Mouse (Mus musculus) sigmoid colon, adult 10 weeks (tissue): ENCODE results near the gene Pou2f2. TPM values are rescaled to one million over a fixed set of nuclear protein-coding genes. Genes with fewer than 3 reads are reported as not detected.

Experiments
- polyA plus RNA-seq: library from polyadenylated mRNA; stranded (reverse); fragments of 350-450 nt; fragmentation: Illumina TruSeq; extraction: RNeasy Lipid Tissue Mini Kit (QIAGEN cat#74804); gene quantifications from one replicate; pipeline ENCODE4 v1.2.3, GENCODE M21; 2014; ENCODE audit warnings: low read depth, low replicate concordance

Pou2f2 gene
- polyA plus RNA-seq = 1.7 TPM

GRCm38 (mm10) chr7:25179606-25180161, at the start of gene Pou2f2:
Pou2f2 (minus strand) TSS chr7:25179726.

DNA sequence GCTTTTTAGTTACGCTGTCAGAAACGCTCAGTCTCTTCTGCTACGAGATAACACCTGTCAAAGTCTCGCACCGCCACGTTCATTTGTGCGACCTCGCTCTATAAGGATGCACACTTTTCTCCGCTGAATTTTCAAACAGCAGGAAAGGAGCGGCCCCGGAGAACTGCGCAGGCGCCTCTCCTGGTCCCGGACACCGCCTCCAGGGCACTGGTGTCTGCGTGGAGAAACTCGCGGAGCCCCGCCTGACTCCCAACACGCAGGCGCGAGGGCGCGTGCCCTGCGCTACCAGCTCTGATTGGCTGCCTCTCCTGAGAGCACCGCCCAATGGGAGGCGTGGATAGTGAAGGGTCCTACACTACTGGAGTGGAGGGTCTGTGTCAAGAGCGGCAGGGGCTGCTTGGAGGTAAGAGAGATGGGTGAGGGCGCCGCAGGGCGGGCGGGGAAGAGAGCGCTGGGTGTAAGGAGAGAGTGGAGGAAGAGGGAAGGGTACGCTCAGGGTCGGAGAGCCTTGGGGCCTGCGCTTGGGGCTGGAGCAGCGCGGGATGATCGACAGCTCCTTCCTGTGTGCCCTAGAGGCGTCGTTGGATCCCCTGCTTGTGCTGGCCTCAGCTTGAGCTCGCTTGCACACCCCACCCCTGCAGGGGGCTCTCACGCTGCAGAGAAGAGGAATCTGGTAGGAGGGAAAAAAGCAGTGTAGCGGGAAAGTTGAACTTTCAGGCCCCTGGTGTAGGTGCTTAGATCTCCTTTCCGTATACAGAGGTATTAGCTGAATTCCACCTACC, 41.8 kb upstream of the Pou2f2 start, which contains the start of gene Zfp526:
Gene Zfp526 (plus strand): TSS at position 324 of the 782 bp plus-strand sequence.

DNA sequence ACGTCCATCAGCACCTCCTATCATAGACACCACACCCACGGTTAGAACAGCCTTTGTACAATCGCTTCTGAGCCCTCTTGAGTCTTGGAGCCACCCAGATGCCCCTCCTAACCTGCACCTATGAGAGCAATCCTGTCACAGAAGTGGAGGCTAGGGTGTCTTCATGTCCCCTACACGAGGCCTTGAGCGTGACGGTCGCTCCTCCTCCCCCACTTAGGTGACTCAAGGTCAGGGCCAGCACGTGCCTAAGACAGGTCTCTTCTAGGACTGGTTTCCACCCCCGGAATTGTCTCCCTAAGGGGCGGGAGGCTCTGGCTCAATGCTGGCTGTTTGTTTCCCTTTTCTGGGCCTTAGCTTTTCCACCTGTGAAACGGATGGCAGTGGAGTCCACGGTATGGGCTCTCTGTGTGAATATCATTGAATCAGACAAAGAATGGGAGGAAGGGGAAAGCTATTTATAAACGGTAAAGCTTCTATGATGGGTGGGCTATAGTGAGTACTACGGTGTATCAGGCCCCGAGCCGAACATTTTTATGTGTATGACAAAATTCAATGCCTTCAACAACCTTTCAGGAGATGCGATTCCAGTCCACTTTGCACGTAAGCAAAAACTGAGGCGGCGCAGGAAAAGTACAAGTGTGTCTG, 41.1 kb upstream of the Pou2f2 start, which contains the start of gene Dedd2:
Gene Dedd2 (minus strand): TSS at position 159 of the 645 bp plus-strand sequence.

GRCm38 (mm10) chr7:25071979-25072715, 107.4 kb downstream of the Pou2f2 start, which contains the start of the genes Grik5 and Zfp574:
Grik5 (minus strand) TSS chr7:25072346.
Zfp574 (plus strand) TSS chr7:25072567.

Other genes with a start within 250 kb of the Pou2f2 start
- gene Gm4881, start 235.2 kb downstream of the Pou2f2 start, polyA plus RNA-seq = not detected
- gene Rabac1, start 207.0 kb downstream of the Pou2f2 start, polyA plus RNA-seq = not detected
- gene Atp1a3, start 173.8 kb downstream of the Pou2f2 start, polyA plus RNA-seq = not detected
- gene Grik5, start 107.4 kb downstream of the Pou2f2 start, polyA plus RNA-seq = 0.63 TPM
- 0.95 TPM for gene Zfp574, start 107.2 kb downstream of the Pou2f2 start, polyA plus RNA-seq
- gene Dedd2, start 40.9 kb upstream of the Pou2f2 start, polyA plus RNA-seq = 1.9 TPM
- gene Zfp526, start 41.7 kb upstream of the Pou2f2 start, polyA plus RNA-seq = 1.5 TPM
- gene Gsk3a, start 58.1 kb upstream of the Pou2f2 start, polyA plus RNA-seq = 7.9 TPM
- gene Erf, start 71.0 kb upstream of the Pou2f2 start, polyA plus RNA-seq = 1.6 TPM
- 20.7 TPM for gene Cic, start 88.0 kb upstream of the Pou2f2 start, polyA plus RNA-seq
- 9.2 TPM for gene Pafah1b3, start 118.3 kb upstream of the Pou2f2 start, polyA plus RNA-seq
- not detected for gene Prr19, start 121.7 kb upstream of the Pou2f2 start, polyA plus RNA-seq
- gene Tmem145, start 126.4 kb upstream of the Pou2f2 start, polyA plus RNA-seq = not detected
- 1.2 TPM for gene Megf8, start 137.4 kb upstream of the Pou2f2 start, polyA plus RNA-seq
- not detected for gene Cnfn, start 190.0 kb upstream of the Pou2f2 start, polyA plus RNA-seq
- gene Lipe, start 219.0 kb upstream of the Pou2f2 start, polyA plus RNA-seq = not detected
- not detected for gene Cxcl17, start 233.2 kb upstream of the Pou2f2 start, polyA plus RNA-seq